Mouse (Mus musculus) heart, postnatal 14 days (tissue): ENCODE data around the gene Gm3147. TPM values are rescaled to one million over a fixed set of nuclear protein-coding genes. Genes with fewer than 3 reads are reported as not detected.
"Not testable (repeated sequence)": the region's sequence is repeated elsewhere in the genome, so short reads cannot be mapped to it uniquely, and the experiment has no call there.

Source experiments
- DNase-seq, 2 experiments: peaks; one replicate each; pipeline ENCODE4 v3.0.0; 2021 to 2022
- intact Hi-C: fragments of 180-260 bp; cut with DNase I; formaldehyde crosslinking; loops from one replicate; pipeline ENCODE4 v1.15.1; 2025
- long read RNA-seq, 2 experiments: library from polyadenylated mRNA; stranded (forward); transcript quantifications; one replicate each; pipeline ENCODE4 v2.0.0; 2021
- total RNA-seq, 2 experiments: library from RNA; stranded (reverse); gene quantifications; 2 replicates each; pipeline ENCODE4 v1.2.3; 2021

The Gm3147 gene
- not detected for total RNA-seq
- long read RNA-seq, experiment 1 = 0 reads
- long read RNA-seq, experiment 2 = 0 reads

GRCm38 (mm10) chr5:94616242-94616641 lies at the start of gene Gm3147:
Gene Gm3147, minus strand, starts transcription at chr5:94616342.
- not testable (repeated sequence) for DNase-seq

GRCm38 (mm10) chr5:94648082-94648481 lies 31.9 kb upstream of the Gm3147 start, which contains the start of gene Gm6205:
Gene Gm6205, plus strand, starts transcription at chr5:94648382.
- intact Hi-C loops, DNase-seq: not testable (repeated sequence)

More at GRCm38 (mm10) chr5:94616242-94616641, at the start of gene Gm3147:
- intact Hi-C loops = not testable (repeated sequence)

- intact Hi-C loops, DNase-seq: not testable (repeated sequence)
Observed at GRCm38 (mm10) chr5:94623679-94624078, 7.5 kb upstream of the Gm3147 start, which contains the start of gene Gm6509. Gene Gm6509, plus strand, starts transcription at chr5:94623979.

Other genes starting within 250 kb of the Gm3147 start
- not detected for gene Gm7682, start 170.6 kb downstream of the Gm3147 start, total RNA-seq
- not detected for gene Gm3139, start 90.1 kb downstream of the Gm3147 start, total RNA-seq
- gene Gm6509, start 7.6 kb upstream of the Gm3147 start, total RNA-seq = not detected
- gene Gm6205, start 32.0 kb upstream of the Gm3147 start, total RNA-seq = not detected
- gene Gm3183, start 249.1 kb upstream of the Gm3147 start, total RNA-seq = not detected